Mouse (Mus musculus) activated CD4-positive, CD25-positive, alpha-beta regulatory T cell, adult 4 months (primary cell): ENCODE measurements around the gene Vsig10. TPM values are rescaled to one million over a fixed set of nuclear protein-coding genes. Genes with fewer than 3 reads are reported as not detected.
"Not testable (repeated sequence)": the region's sequence is repeated elsewhere in the genome, so short reads cannot be mapped to it uniquely, and the experiment has no call there.

Source experiments
- ATAC-seq: one replicate; pipeline ENCODE4 v1.8.0; 2017
- polyA plus RNA-seq, 2 experiments: library from polyadenylated mRNA; unstranded; fragments of 100-300 nt; shearing (Covaris generic); gene quantifications; one replicate each; pipeline ENCODE4 v1.2.1; 2017

Gene Vsig10
- 1 to 10 TPM; 3.9 to 6.7 TPM for polyA plus RNA-seq

- ATAC-seq, result peak; percentile 40
Measured at GRCm38 (mm10) chr5:117318741-117319629, at the start of gene Vsig10. Gene Vsig10 (plus strand): TSS chr5:117319083.

- no peak for ATAC-seq
Measured at GRCm38 (mm10) chr5:117269395-117269794, 49.5 kb upstream of the Vsig10 start.

- no peak for ATAC-seq
Measured at GRCm38 (mm10) chr5:117271945-117272344, 46.9 kb upstream of the Vsig10 start.

GRCm38 (mm10) chr5:117274817-117275216 lies 44.1 kb upstream of the Vsig10 start:
- ATAC-seq, result no peak

GRCm38 (mm10) chr5:117277784-117278183 lies 41.1 kb upstream of the Vsig10 start:
- no peak for ATAC-seq

- no peak for ATAC-seq
Measured at GRCm38 (mm10) chr5:117278809-117279668, 39.8 kb upstream of the Vsig10 start.

GRCm38 (mm10) chr5:117279669-117280050 lies 39.2 kb upstream of the Vsig10 start:
- no peak for ATAC-seq

- no peak for ATAC-seq
Measured at GRCm38 (mm10) chr5:117281536-117281935, 37.3 kb upstream of the Vsig10 start.

GRCm38 (mm10) chr5:117282360-117282759 lies 36.5 kb upstream of the Vsig10 start:
- ATAC-seq, result no peak

GRCm38 (mm10) chr5:117284029-117284428 lies 34.9 kb upstream of the Vsig10 start:
- no peak for ATAC-seq

- no peak for ATAC-seq
Measured at GRCm38 (mm10) chr5:117284682-117285081, 34.2 kb upstream of the Vsig10 start.

- ATAC-seq, result no peak
Measured at GRCm38 (mm10) chr5:117285266-117285665, 33.6 kb upstream of the Vsig10 start.

- no peak for ATAC-seq
Measured at GRCm38 (mm10) chr5:117286286-117286685, 32.6 kb upstream of the Vsig10 start.

- ATAC-seq, result peak; percentile 98
Measured at GRCm38 (mm10) chr5:117286831-117287822, 31.8 kb upstream of the Vsig10 start, which contains the start of gene Pebp1. Gene Pebp1 (minus strand): TSS chr5:117287625.

- no peak for ATAC-seq
Measured at GRCm38 (mm10) chr5:117289646-117290045, 29.2 kb upstream of the Vsig10 start.

- ATAC-seq, result no peak
Measured at GRCm38 (mm10) chr5:117290081-117290480, 28.8 kb upstream of the Vsig10 start.

GRCm38 (mm10) chr5:117291312-117291711 lies 27.6 kb upstream of the Vsig10 start:
- ATAC-seq, result no peak

- no peak for ATAC-seq
Measured at GRCm38 (mm10) chr5:117292547-117292946, 26.3 kb upstream of the Vsig10 start.

- not testable (repeated sequence) for ATAC-seq
Measured at GRCm38 (mm10) chr5:117293776-117294175, 25.1 kb upstream of the Vsig10 start.

- ATAC-seq, result no peak
Measured at GRCm38 (mm10) chr5:117295011-117295410, 23.9 kb upstream of the Vsig10 start.

- ATAC-seq, result no peak
Measured at GRCm38 (mm10) chr5:117302899-117303298, 16.0 kb upstream of the Vsig10 start.
